Mouse (Mus musculus): Measurements from ENCODE around the gene Olfr1396.
"Not testable (repeated sequence)": the region's sequence is repeated elsewhere in the genome, so short reads cannot be mapped to it uniquely, and the experiment has no call there.

GRCm38 (mm10) chr11:49060061-49060460 is 54.6 kb downstream of the Olfr1396 start:
- not testable (repeated sequence) for TF ChIP-seq CTCF (IDR thresholded peaks at IDR 0.05; ENCODE audit: extremely low read depth, insufficient read depth, insufficient read length, insufficient replicate concordance); POLR2A (IDR thresholded peaks at IDR 0.05; ENCODE audit: low read depth, low read length)
